ENCODE assay signal across 7 mouse cellular contexts in the genomic region with DNA sequence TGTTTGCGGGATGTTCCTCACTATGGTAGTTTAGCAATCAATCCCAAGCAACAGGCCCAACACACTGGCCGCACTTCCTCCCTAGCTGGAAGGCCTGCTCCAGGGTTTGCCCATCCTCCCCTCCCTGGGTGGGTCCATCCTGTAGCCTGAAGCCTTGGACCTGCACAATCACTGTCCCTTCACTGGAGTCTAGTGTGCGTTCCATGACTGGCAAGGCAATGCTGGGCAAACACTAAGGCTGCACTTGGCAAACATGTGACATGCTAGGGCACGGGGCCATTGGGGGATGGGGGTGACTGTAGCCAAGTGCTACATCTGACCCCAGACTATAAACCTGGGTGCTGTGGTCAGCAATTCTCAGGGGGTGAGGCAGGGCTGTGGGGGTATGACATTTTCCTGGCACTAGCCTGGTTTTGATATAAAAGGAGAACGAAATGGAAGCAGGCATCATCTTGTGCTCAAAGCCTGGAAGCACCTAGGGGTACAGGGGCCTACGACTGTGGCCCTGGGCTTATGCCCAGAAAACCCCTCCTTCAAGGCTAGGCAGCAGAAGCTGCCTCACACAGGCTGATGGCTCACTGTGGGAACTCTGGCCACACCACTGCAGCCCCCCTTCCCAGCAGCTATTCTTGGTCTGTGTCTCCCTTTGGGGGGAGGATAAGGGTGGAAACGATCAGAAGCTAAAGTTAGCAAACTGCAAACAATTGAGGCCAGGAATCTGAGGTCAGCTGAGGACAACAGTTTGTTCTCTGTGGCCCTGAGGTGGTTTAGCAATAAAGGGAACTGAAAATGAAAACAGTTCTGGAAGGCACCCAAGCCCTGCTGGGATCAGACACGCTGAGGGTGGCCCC. TPM values are rescaled to one million over a fixed set of nuclear protein-coding genes. Genes with fewer than 3 reads are reported as not detected.
DNase-seq lines count a peak whose midpoint lies in the region; ATAC-seq and TF ChIP-seq lines count a peak whose summit lies in the region.

No protein-coding gene starts in this region.

- intact Hi-C loops in heart, postnatal 10 days (cut with DNase I), result loop anchor here (1.0 kb wide), 2 partner anchors 16 to 26 kb away; no protein-coding TSS in a partner anchor

- H3K27me3 ChIP-seq in ES-Bruce4 (ENCODE audit: control insufficient read depth, insufficient read depth, low read length, poor library complexity, severe bottlenecking), result no peaks in the 10 kb centered on the region
- H3K27me3 ChIP-seq in embryonic facial prominence, embryonic 15.5 days, result no peaks in the 10 kb centered on the region
- H3K27me3 ChIP-seq in limb, embryonic 10.5 days (ENCODE audit: low read depth, poor library complexity, severe bottlenecking), result no peaks in the 10 kb centered on the region
- H3K27me3 ChIP-seq in midbrain, embryonic 14.5 days (ENCODE audit: control insufficient read depth, insufficient read depth, low read length), result no peaks in the 10 kb centered on the region

- no peak overlapping the region for H3K4me3 ChIP-seq in ES-Bruce4 (ENCODE audit: low read depth, low read length)
- H3K4me3 ChIP-seq in embryonic facial prominence, embryonic 15.5 days (replicated peaks), result no peak overlapping the region
- no peak overlapping the region for H3K4me3 ChIP-seq in limb, embryonic 10.5 days
- no peak overlapping the region for H3K4me3 ChIP-seq in midbrain, embryonic 14.5 days (replicated peaks; ENCODE audit: low read depth, low read length)

- TF ChIP-seq EP300 in ES-Bruce4 (IDR thresholded peaks at IDR 0.05; ENCODE audit: insufficient read depth, low read depth, low read length), result 0 out of 2 replicates have a peak, but pooled peaks have one; percentile 31

- no peak for TF ChIP-seq POLR2A in ES-Bruce4 (IDR thresholded peaks at IDR 0.05; ENCODE audit: insufficient read depth, low read length)

- 50% methylated on average over 8 of the region's 8 CpGs for WGBS in embryonic facial prominence, embryonic 15.5 days
- WGBS in limb, embryonic 10.5 days, result 56% methylated on average over 8 of the region's 8 CpGs
- 59% methylated on average over 8 of the region's 8 CpGs for WGBS in midbrain, embryonic 14.5 days

- peak; percentile 85 for DNase-seq in adipocyte (ENCODE audit: low spot score)
- peak; percentile 92 to 94 for DNase-seq in heart, postnatal 10 days
- DNase-seq in limb, embryonic 10.5 days (ENCODE audit: low spot score), result no peak
- DNase-seq in midbrain, embryonic 14.5 days, result no peak
- DNase-seq in MN1 (ENCODE audit: low spot score), result no peak

- peaks cover 14% of the 10 kb centered on the region for H3K4me1 ChIP-seq in ES-Bruce4 (ENCODE audit: control insufficient read depth, insufficient read depth, low read length)
- H3K4me1 ChIP-seq in embryonic facial prominence, embryonic 15.5 days, result peaks cover 60% of the 10 kb centered on the region
- peaks cover 60% of the 10 kb centered on the region for H3K4me1 ChIP-seq in limb, embryonic 10.5 days
- H3K4me1 ChIP-seq in midbrain, embryonic 14.5 days (ENCODE audit: control insufficient read depth, insufficient read depth, low read length), result peaks cover 32% of the 10 kb centered on the region

- no peak overlapping the region for H3K4me2 ChIP-seq in embryonic facial prominence, embryonic 15.5 days (replicated peaks)
- H3K4me2 ChIP-seq in midbrain, embryonic 14.5 days (ENCODE audit: low read length), result no peak overlapping the region

- no peaks in the 10 kb centered on the region for H3K36me3 ChIP-seq in ES-Bruce4 (ENCODE audit: control insufficient read depth, insufficient read depth, low read length, poor library complexity, severe bottlenecking)
- no peaks in the 10 kb centered on the region for H3K36me3 ChIP-seq in embryonic facial prominence, embryonic 15.5 days
- H3K36me3 ChIP-seq in limb, embryonic 10.5 days, result no peaks in the 10 kb centered on the region
- no peaks in the 10 kb centered on the region for H3K36me3 ChIP-seq in midbrain, embryonic 14.5 days (ENCODE audit: control insufficient read depth, insufficient read depth, low read length)

- TF ChIP-seq CTCF in ES-Bruce4 (IDR thresholded peaks at IDR 0.05; ENCODE audit: low read depth, low read length), result no peak

- H3K9ac ChIP-seq in ES-Bruce4 (ENCODE audit: low read depth, poor library complexity, severe bottlenecking), result no peak overlapping the region
- H3K9ac ChIP-seq in embryonic facial prominence, embryonic 15.5 days, result no peak overlapping the region
- no peak overlapping the region for H3K9ac ChIP-seq in midbrain, embryonic 14.5 days (replicated peaks; ENCODE audit: low read length)

- no peak for ATAC-seq in embryonic facial prominence, embryonic 15.5 days (ENCODE audit: insufficient number of reproducible peaks, low FRiP score, low TSS enrichment, low read depth)
- ATAC-seq in midbrain, embryonic 14.5 days (ENCODE audit: low FRiP score, low TSS enrichment), result 0 out of 2 replicates have a peak, but pooled peaks have one; percentile 28

- H3K9me3 ChIP-seq in ES-Bruce4 (replicated peaks; ENCODE audit: control insufficient read depth, insufficient read depth, low read length, poor library complexity, severe bottlenecking), result no peaks in the 10 kb centered on the region
- no peaks in the 10 kb centered on the region for H3K9me3 ChIP-seq in embryonic facial prominence, embryonic 15.5 days (replicated peaks)
- H3K9me3 ChIP-seq in limb, embryonic 10.5 days (replicated peaks), result no peaks in the 10 kb centered on the region
- no peaks in the 10 kb centered on the region for H3K9me3 ChIP-seq in midbrain, embryonic 14.5 days (ENCODE audit: control insufficient read depth, low read length)

- peak overlapping the region; percentile 63 for H3K27ac ChIP-seq in ES-Bruce4 (ENCODE audit: insufficient read depth, low read length)
- peak overlapping the region; percentile 72 for H3K27ac ChIP-seq in embryonic facial prominence, embryonic 15.5 days (replicated peaks)
- H3K27ac ChIP-seq in limb, embryonic 10.5 days, result peak overlapping the region; percentile 56
- H3K27ac ChIP-seq in midbrain, embryonic 14.5 days (replicated peaks; ENCODE audit: low read depth, low read length), result peak overlapping the region; percentile 27; the same call in 1 of the 2 replicates

RNA-seq across cellular contexts. Expression of a gene that starts 5.0 kb away (rescaled TPM):
- not detected in 2 replicates for polyA plus RNA-seq in ES-Bruce4 (2011; ENCODE audit: insufficient read depth, insufficient read length, low read depth, missing spikeins)
- 0.16 and 0.22 TPM in 2 replicates for polyA plus RNA-seq in embryonic facial prominence, embryonic 15.5 days (2015; fragmentation: Nextera tagmentation; extraction: Ambion mirVana)
- not detected for total RNA-seq in heart, postnatal 10 days (2021)
- polyA plus RNA-seq in limb, embryonic 10.5 days (2016; fragmentation: Nextera tagmentation; extraction: Ambion mirVana), result not detected in 2 replicates
- not detected in 2 replicates for polyA plus RNA-seq in midbrain, embryonic 14.5 days (2014; fragmentation: Nextera tagmentation; extraction: Ambion mirVana)

RNA-seq across cellular contexts. Expression of a gene that starts 27.1 kb away (rescaled TPM):
- 36.5 and 38.2 TPM in 2 replicates for polyA plus RNA-seq in ES-Bruce4 (2011; ENCODE audit: insufficient read depth, insufficient read length, low read depth, missing spikeins)
- polyA plus RNA-seq in embryonic facial prominence, embryonic 15.5 days (2015; fragmentation: Nextera tagmentation; extraction: Ambion mirVana), result 39.2 and 39.9 TPM in 2 replicates
- total RNA-seq in heart, postnatal 10 days (2021), result 10 to 100 TPM; 63.9 to 96.0 TPM
- 17.2 and 17.9 TPM in 2 replicates for polyA plus RNA-seq in limb, embryonic 10.5 days (2016; fragmentation: Nextera tagmentation; extraction: Ambion mirVana)
- 20.5 and 24.9 TPM in 2 replicates for polyA plus RNA-seq in midbrain, embryonic 14.5 days (2014; fragmentation: Nextera tagmentation; extraction: Ambion mirVana)

Comparison
In these comparisons a context has a peak if more than half of its experiments do, and no peak if none do; other contexts are left out.
1. DNase-seq: peak in adipocyte (single experiment) and heart, postnatal 10 days (2 of 2); none in limb, embryonic 10.5 days (single experiment), midbrain, embryonic 14.5 days (single experiment) and MN1 (single experiment).
2. Peak in every context shown above with its lines, with median percentiles within 50 percentile points of each other: H3K27ac ChIP-seq.